Mouse (Mus musculus): ENCODE results near the gene Hoxd3. TPM values are rescaled to one million over a fixed set of nuclear protein-coding genes. Genes with fewer than 3 reads are reported as not detected.

Gene Hoxd3
- 1.3 and 1.5 TPM in 2 replicates for polyA plus RNA-seq (2015; fragmentation: Nextera tagmentation; extraction: Ambion mirVana)

- Histone ChIP-seq H3K27ac (replicated peaks) (peak within 1 kb of the TSS; percentile 24; the same call in 1 of the 2 replicates), H3K9me3 (ENCODE audit: control insufficient read depth, low read length) (no peaks in the 10 kb centered on the region), H3K4me2 (replicated peaks; ENCODE audit: low read depth) (peak within 1 kb of the TSS; percentile 43), H3K9ac (ENCODE audit: low read length) (peak within 1 kb of the TSS; percentile 45; the same call in 1 of the 2 replicates), H3K27me3 (ENCODE audit: control insufficient read depth, insufficient read depth, low read length) (peaks cover 34% of the 10 kb centered on the region; the same call in 1 of the 2 replicates), H3K36me3 (ENCODE audit: control insufficient read depth, insufficient read depth, low read length) (no peaks in the 10 kb centered on the region), H3K4me1 (replicated peaks; ENCODE audit: control insufficient read depth, insufficient read depth) (no peaks in the 10 kb centered on the region), H3K4me3 (ENCODE audit: low read depth, low read length) (peak within 1 kb of the TSS; percentile 46)
- under 1% methylated on average over 65 of the region's 65 CpGs for WGBS
- TF ChIP-seq CTCF (IDR thresholded peaks at IDR 0.05; ENCODE audit: low read depth): no peak
- no peak for TF ChIP-seq EP300 (optimal IDR thresholded peaks at IDR 0.05)
- ATAC-seq (ENCODE audit: low FRiP score, low TSS enrichment) (0 out of 2 replicates have a peak, but pooled peaks have one; percentile 45), DNase-seq (ENCODE audit: low spot score) (no peak)
These were observed at the start of gene Hoxd3, which contains the start of gene Hoxd4 for GRCm38 (mm10) chr2:74711721-74712621. Gene Hoxd3 (plus strand): TSS chr2:74711927. Gene Hoxd4 (plus strand): TSS chr2:74711929.

- no peak overlapping the region for H3K4me3 ChIP-seq (ENCODE audit: low read depth, low read length)
- ATAC-seq (ENCODE audit: low FRiP score, low TSS enrichment): no peak
- H3K27me3 ChIP-seq (ENCODE audit: control insufficient read depth, insufficient read depth, low read length): peaks cover 60% of the 10 kb centered on the region
- WGBS: 4% methylated on average over 18 of the region's 18 CpGs
- no peak overlapping the region for H3K4me2 ChIP-seq (replicated peaks; ENCODE audit: low read depth)
- H3K4me1 ChIP-seq (replicated peaks; ENCODE audit: control insufficient read depth, insufficient read depth): no peaks in the 10 kb centered on the region
- DNase-seq (ENCODE audit: low spot score): peak; percentile 49
- TF ChIP-seq CTCF (IDR thresholded peaks at IDR 0.05; ENCODE audit: low read depth): peak; percentile 80
- TF ChIP-seq EP300 (optimal IDR thresholded peaks at IDR 0.05): no peak
- H3K36me3 ChIP-seq (ENCODE audit: control insufficient read depth, insufficient read depth, low read length): no peaks in the 10 kb centered on the region
- H3K27ac ChIP-seq (replicated peaks): no peak overlapping the region
- no peak overlapping the region for H3K9ac ChIP-seq (ENCODE audit: low read length)
- H3K9me3 ChIP-seq (ENCODE audit: control insufficient read depth, low read length): no peaks in the 10 kb centered on the region
These were observed 48.3 kb upstream of the Hoxd3 start for GRCm38 (mm10) chr2:74663291-74663925.

GRCm38 (mm10) chr2:74666411-74666810 lies 45.3 kb upstream of the Hoxd3 start:
- H3K4me1 ChIP-seq (replicated peaks; ENCODE audit: control insufficient read depth, insufficient read depth): no peaks in the 10 kb centered on the region
- DNase-seq (ENCODE audit: low spot score) (no peak), ATAC-seq (ENCODE audit: low FRiP score, low TSS enrichment) (no peak)
- H3K27me3 ChIP-seq (ENCODE audit: control insufficient read depth, insufficient read depth, low read length): peaks cover 57% of the 10 kb centered on the region
- WGBS: 5% methylated on average over 7 of the region's 7 CpGs
- H3K4me2 ChIP-seq (replicated peaks; ENCODE audit: low read depth): no peak overlapping the region
- H3K9ac ChIP-seq (ENCODE audit: low read length): no peak overlapping the region
- H3K27ac ChIP-seq (replicated peaks): no peak overlapping the region
- no peak for TF ChIP-seq CTCF (IDR thresholded peaks at IDR 0.05; ENCODE audit: low read depth)
- no peak for TF ChIP-seq EP300 (optimal IDR thresholded peaks at IDR 0.05)
- H3K4me3 ChIP-seq (ENCODE audit: low read depth, low read length): no peak overlapping the region
- no peaks in the 10 kb centered on the region for H3K9me3 ChIP-seq (ENCODE audit: control insufficient read depth, low read length)
- no peaks in the 10 kb centered on the region for H3K36me3 ChIP-seq (ENCODE audit: control insufficient read depth, insufficient read depth, low read length)

GRCm38 (mm10) chr2:74667191-74667841 lies 44.4 kb upstream of the Hoxd3 start:
- Histone ChIP-seq H3K4me3 (ENCODE audit: low read depth, low read length) (peak overlapping the region; percentile 32; the same call in 1 of the 2 replicates), H3K9ac (ENCODE audit: low read length) (no peak overlapping the region), H3K9me3 (ENCODE audit: control insufficient read depth, low read length) (no peaks in the 10 kb centered on the region), H3K4me1 (replicated peaks; ENCODE audit: control insufficient read depth, insufficient read depth) (no peaks in the 10 kb centered on the region), H3K27me3 (ENCODE audit: control insufficient read depth, insufficient read depth, low read length) (peaks cover 49% of the 10 kb centered on the region; the same call in 1 of the 2 replicates), H3K36me3 (ENCODE audit: control insufficient read depth, insufficient read depth, low read length) (no peaks in the 10 kb centered on the region), H3K27ac (replicated peaks) (no peak overlapping the region), H3K4me2 (replicated peaks; ENCODE audit: low read depth) (no peak overlapping the region; the same call in 1 of the 2 replicates)
- no peak for TF ChIP-seq CTCF (IDR thresholded peaks at IDR 0.05; ENCODE audit: low read depth)
- no peak for TF ChIP-seq EP300 (optimal IDR thresholded peaks at IDR 0.05)
- ATAC-seq (ENCODE audit: low FRiP score, low TSS enrichment) (no peak), DNase-seq (ENCODE audit: low spot score) (no peak)
- 2% methylated on average over 36 of the region's 36 CpGs for WGBS

- DNase-seq (ENCODE audit: low spot score): no peak
- TF ChIP-seq CTCF (IDR thresholded peaks at IDR 0.05; ENCODE audit: low read depth) (no peak), EP300 (optimal IDR thresholded peaks at IDR 0.05) (no peak)
- H3K27me3 ChIP-seq (ENCODE audit: control insufficient read depth, insufficient read depth, low read length): peaks cover 54% of the 10 kb centered on the region; the same call in 1 of the 2 replicates
- H3K9ac ChIP-seq (ENCODE audit: low read length): no peak within 1 kb of the TSS
- no peaks in the 10 kb centered on the region for H3K9me3 ChIP-seq (ENCODE audit: control insufficient read depth, low read length)
- H3K4me2 ChIP-seq (replicated peaks; ENCODE audit: low read depth): peak within 1 kb of the TSS; percentile 52
- no peak within 1 kb of the TSS for H3K27ac ChIP-seq (replicated peaks)
- H3K36me3 ChIP-seq (ENCODE audit: control insufficient read depth, insufficient read depth, low read length): no peaks in the 10 kb centered on the region
- ATAC-seq (ENCODE audit: low FRiP score, low TSS enrichment): peak; percentile 32; the same call in 1 of the 2 replicates
- peak within 1 kb of the TSS; percentile 32 for H3K4me3 ChIP-seq (ENCODE audit: low read depth, low read length)
- WGBS: under 1% methylated on average over 17 of the region's 51 CpGs
- no peaks in the 10 kb centered on the region for H3K4me1 ChIP-seq (replicated peaks; ENCODE audit: control insufficient read depth, insufficient read depth)
These were observed 43.8 kb upstream of the Hoxd3 start, which contains the start of gene Hoxd13 for GRCm38 (mm10) chr2:74667842-74668357. Gene Hoxd13 (plus strand): TSS chr2:74668310.

Measured in stomach, postnatal 0 days (tissue).